Mouse (Mus musculus): ENCODE results near the gene Muc3.
A peak's percentile ranks its signal among the peaks of the same experiment; 100 is the strongest.
"Not testable (repeated sequence)": the region's sequence is repeated elsewhere in the genome, so short reads cannot be mapped to it uniquely, and the experiment has no call there.

Muc3 gene

GRCm38 (mm10) chr5:137149272-137149882, at the start of gene Muc3:
Gene Muc3, minus strand, starts transcription at chr5:137149322.
- not testable (repeated sequence) for DNase-seq (ENCODE audit: low spot score)

- no peak for DNase-seq (ENCODE audit: low spot score)
These were observed 45.5 kb upstream of the Muc3 start for GRCm38 (mm10) chr5:137194488-137195120.

GRCm38 (mm10) chr5:137193279-137193952, 44.3 kb upstream of the Muc3 start:
- no peak for DNase-seq (ENCODE audit: low spot score)

GRCm38 (mm10) chr5:137189326-137189725, 40.2 kb upstream of the Muc3 start:
- DNase-seq (ENCODE audit: low spot score): no peak

- DNase-seq (ENCODE audit: low spot score): no peak
These were observed 36.2 kb upstream of the Muc3 start for GRCm38 (mm10) chr5:137185362-137185761.

GRCm38 (mm10) chr5:137179646-137180374, 30.7 kb upstream of the Muc3 start:
- peak; percentile 11 for DNase-seq (ENCODE audit: low spot score)

- DNase-seq (ENCODE audit: low spot score): no peak
These were observed 24.8 kb upstream of the Muc3 start for GRCm38 (mm10) chr5:137173967-137174366.

- DNase-seq (ENCODE audit: low spot score): no peak
These were observed 23.5 kb upstream of the Muc3 start for GRCm38 (mm10) chr5:137172591-137172990.

GRCm38 (mm10) chr5:137171478-137171877, 22.4 kb upstream of the Muc3 start:
- no peak for DNase-seq (ENCODE audit: low spot score)

- no peak for DNase-seq (ENCODE audit: low spot score)
These were observed 21.8 kb upstream of the Muc3 start for GRCm38 (mm10) chr5:137170836-137171380.

- DNase-seq (ENCODE audit: low spot score): no peak
These were observed 18.4 kb upstream of the Muc3 start for GRCm38 (mm10) chr5:137167539-137167938.

- DNase-seq (ENCODE audit: low spot score): no peak
These were observed 16.9 kb upstream of the Muc3 start for GRCm38 (mm10) chr5:137166012-137166411.

GRCm38 (mm10) chr5:137161853-137162252, 12.7 kb upstream of the Muc3 start:
- DNase-seq (ENCODE audit: low spot score): no peak

- no peak for DNase-seq (ENCODE audit: low spot score)
These were observed 10.3 kb upstream of the Muc3 start for GRCm38 (mm10) chr5:137159461-137159860.

GRCm38 (mm10) chr5:137153289-137153688, 4.2 kb upstream of the Muc3 start:
- no peak for DNase-seq (ENCODE audit: low spot score)

- DNase-seq (ENCODE audit: low spot score): no peak
These were observed 3.5 kb upstream of the Muc3 start for GRCm38 (mm10) chr5:137152623-137153022.

- no peak for DNase-seq (ENCODE audit: low spot score)
These were observed 8.3 kb downstream of the Muc3 start for GRCm38 (mm10) chr5:137140836-137141235.

GRCm38 (mm10) chr5:137138977-137139376, 10.1 kb downstream of the Muc3 start:
- no peak for DNase-seq (ENCODE audit: low spot score)

GRCm38 (mm10) chr5:137134959-137135358, 14.2 kb downstream of the Muc3 start:
- no peak for DNase-seq (ENCODE audit: low spot score)

- peak; percentile 34 for DNase-seq (ENCODE audit: low spot score)
These were observed 17.6 kb downstream of the Muc3 start for GRCm38 (mm10) chr5:137131490-137131889.

GRCm38 (mm10) chr5:137129281-137129680, 19.8 kb downstream of the Muc3 start:
- no peak for DNase-seq (ENCODE audit: low spot score)

GRCm38 (mm10) chr5:137123516-137123915, 25.6 kb downstream of the Muc3 start:
- no peak for DNase-seq (ENCODE audit: low spot score)
